Mouse (Mus musculus) midbrain, embryonic 11.5 days (tissue): Measurements from ENCODE around the gene Pomgnt2. TPM values are rescaled to one million over a fixed set of nuclear protein-coding genes. Genes with fewer than 3 reads are reported as not detected.
"Not testable (repeated sequence)": the region's sequence is repeated elsewhere in the genome, so short reads cannot be mapped to it uniquely, and the experiment has no call there.

ENCODE experiments used
- ATAC-seq: fragments of 200-750 bp; cut with Nextera tagmentation; 2 replicates; pipeline ENCODE4 v1.8.0; 2017; ENCODE audit warnings: moderate TSS enrichment, moderate library complexity; ENCODE audit not compliant: low FRiP score
- DNase-seq: peaks from one replicate; pipeline ENCODE4 v3.0.0; 2015; ENCODE audit warnings: low spot score; ENCODE audit errors: missing footprints
- H3K27ac ChIP-seq: fragments of 300-500 bp; sonication (generic); 2 replicates; pipeline ENCODE4 v1.5.1; 2014; ENCODE audit warnings: low read depth, low read length
- H3K27me3 ChIP-seq: fragments of 300-500 bp; sonication (generic); 2 replicates; pipeline ENCODE4 v1.6.1; 2014; ENCODE audit warnings: mild to moderate bottlenecking, low read length, moderate library complexity, mixed read lengths; ENCODE audit not compliant: control insufficient read depth, insufficient read depth
- H3K36me3 ChIP-seq: fragments of 300-500 bp; sonication (generic); 2 replicates; pipeline ENCODE4 v1.6.1; 2014; ENCODE audit warnings: mild to moderate bottlenecking, low read length, moderate library complexity, mixed read lengths; ENCODE audit not compliant: control insufficient read depth, insufficient read depth
- H3K4me1 ChIP-seq: fragments of 300-500 bp; sonication (generic); 2 replicates; pipeline ENCODE4 v1.6.1; 2014; ENCODE audit warnings: low read length; ENCODE audit not compliant: control insufficient read depth, insufficient read depth
- H3K4me2 ChIP-seq: fragments of 300-500 bp; sonication (generic); 2 replicates; pipeline ENCODE4 v1.6.1; 2014; ENCODE audit warnings: mild to moderate bottlenecking, moderate library complexity
- H3K4me3 ChIP-seq: fragments of 300-500 bp; sonication (generic); 2 replicates; pipeline ENCODE4 v1.5.1; 2014; ENCODE audit warnings: low read depth, low read length
- H3K9ac ChIP-seq: fragments of 300-500 bp; sonication (generic); 2 replicates; pipeline ENCODE4 v1.6.1; 2014; ENCODE audit warnings: low read length
- H3K9me3 ChIP-seq: fragments of 300-500 bp; sonication (generic); 2 replicates; pipeline ENCODE4 v1.6.1; 2016; ENCODE audit warnings: low read length; ENCODE audit not compliant: control insufficient read depth
- WGBS: fragments of 180-500 bp; shearing (Covaris S2); extraction: QIAGEN DNeasy Blood & Tissue Kit; methylation state at CpG from one replicate; pipeline ENCODE4 v1.1.7; 2014; 5-methylcytosine and 5-hydroxymethylcytosine counted together
- polyA plus RNA-seq: library from polyadenylated mRNA; unstranded; fragments of >200 nt; fragmentation: Nextera tagmentation; extraction: Ambion mirVana; gene quantifications from 2 replicates; pipeline ENCODE4 v1.2.1, GENCODE M21; 2014

The Pomgnt2 gene
- polyA plus RNA-seq, 1 experiment from 2014 or later = 9.7 TPM

DNA sequence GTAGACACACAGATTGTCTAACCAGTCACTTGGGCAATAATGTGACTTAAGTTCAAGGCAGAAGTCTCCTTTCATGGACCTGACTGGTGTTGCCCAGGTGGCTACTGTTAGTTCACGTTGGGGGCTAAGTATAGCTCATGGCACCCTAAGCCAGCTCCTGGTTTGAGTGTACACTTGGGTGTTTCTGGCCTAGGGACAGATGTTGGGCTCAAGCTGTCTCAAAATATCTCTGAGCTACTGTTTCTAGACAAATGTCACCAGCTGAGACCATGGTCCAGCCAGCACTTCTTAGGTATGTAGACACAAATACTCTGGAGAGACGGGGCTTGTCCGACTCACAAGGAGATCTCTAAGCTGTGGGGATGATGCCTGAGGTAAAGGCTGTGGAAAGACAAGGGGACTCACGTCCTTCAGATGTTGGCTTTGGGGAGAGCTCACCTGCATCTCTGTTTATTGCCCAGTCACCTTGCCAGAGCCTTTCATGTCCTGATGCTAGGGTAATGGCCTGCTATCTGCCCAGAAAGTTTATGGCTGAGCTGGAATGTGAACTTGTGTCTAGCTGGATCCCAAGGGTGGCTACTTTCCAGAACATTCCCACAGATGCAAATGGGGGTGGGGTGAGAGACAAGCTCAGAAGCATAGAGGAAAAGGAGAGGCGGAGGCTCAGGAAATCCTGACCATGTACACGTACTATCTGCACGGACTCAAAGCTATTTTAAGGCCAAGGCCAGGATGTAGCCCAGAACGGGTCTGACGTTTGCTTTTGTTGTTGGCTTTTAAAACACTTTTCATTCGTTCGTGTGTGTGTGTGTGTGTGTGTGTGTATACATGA lies 31.2 kb upstream of the Pomgnt2 start:
- Histone ChIP-seq H3K4me1 (peaks cover 3% of the 10 kb centered on the region; the same call in 1 of the 2 replicates), H3K36me3 (no peaks in the 10 kb centered on the region), H3K9ac (no peak overlapping the region), H3K9me3 (no peaks in the 10 kb centered on the region), H3K4me2 (no peak overlapping the region), H3K4me3 (no peak overlapping the region), H3K27ac (no peak overlapping the region), H3K27me3 (no peaks in the 10 kb centered on the region)
- DNase-seq (no peak), ATAC-seq (no peak)
- WGBS = 87% methylated on average over 11 of the region's 11 CpGs

DNA sequence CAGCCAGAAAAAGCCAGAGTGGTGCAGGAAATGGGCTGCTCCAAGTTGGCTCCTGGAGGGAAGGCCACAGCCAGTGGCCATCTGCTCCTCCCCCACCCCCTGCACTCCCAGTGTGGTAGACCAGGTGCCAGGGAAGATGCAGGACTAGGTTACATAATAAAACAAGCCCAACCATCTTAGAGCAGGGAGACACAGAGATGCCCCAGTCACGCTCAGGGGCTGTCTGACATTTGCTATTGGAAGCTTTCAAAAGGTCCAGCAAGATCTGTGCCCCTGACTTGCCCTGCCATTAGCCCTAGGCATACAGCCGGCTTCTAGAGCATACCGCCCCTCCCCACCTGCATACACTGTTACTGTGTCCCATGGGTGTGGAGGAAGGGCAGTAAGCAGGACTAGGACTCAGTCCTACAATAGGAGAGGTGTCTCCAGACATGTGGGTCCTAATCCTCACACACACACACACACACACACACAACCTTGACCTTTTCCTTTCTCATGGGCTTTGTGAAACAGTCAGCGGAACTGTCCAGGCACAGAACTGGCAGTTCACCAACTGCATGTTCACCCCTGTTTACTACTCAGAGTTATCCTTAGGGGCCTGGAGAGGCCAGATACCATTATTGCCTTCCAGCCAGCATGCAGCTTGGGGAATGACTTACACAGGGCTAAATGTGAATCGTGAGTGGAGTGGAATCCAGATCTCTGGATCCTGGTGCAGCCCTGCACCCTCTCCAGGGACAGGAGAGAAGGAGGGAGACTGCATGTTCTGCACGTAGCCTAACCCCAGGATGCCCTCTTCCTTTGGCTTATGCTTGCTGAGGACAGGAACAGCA lies 30.4 kb upstream of the Pomgnt2 start:
- Histone ChIP-seq H3K4me2 (no peak overlapping the region), H3K9me3 (no peaks in the 10 kb centered on the region), H3K27ac (no peak overlapping the region), H3K4me3 (no peak overlapping the region), H3K27me3 (no peaks in the 10 kb centered on the region), H3K36me3 (no peaks in the 10 kb centered on the region), H3K4me1 (peaks cover 3% of the 10 kb centered on the region; the same call in 1 of the 2 replicates), H3K9ac (no peak overlapping the region)
- no peak for DNase-seq
- ATAC-seq = 0 out of 2 replicates have a peak, but pooled peaks have one; percentile 35
- 73% methylated on average over 6 of the region's 6 CpGs for WGBS

DNA sequence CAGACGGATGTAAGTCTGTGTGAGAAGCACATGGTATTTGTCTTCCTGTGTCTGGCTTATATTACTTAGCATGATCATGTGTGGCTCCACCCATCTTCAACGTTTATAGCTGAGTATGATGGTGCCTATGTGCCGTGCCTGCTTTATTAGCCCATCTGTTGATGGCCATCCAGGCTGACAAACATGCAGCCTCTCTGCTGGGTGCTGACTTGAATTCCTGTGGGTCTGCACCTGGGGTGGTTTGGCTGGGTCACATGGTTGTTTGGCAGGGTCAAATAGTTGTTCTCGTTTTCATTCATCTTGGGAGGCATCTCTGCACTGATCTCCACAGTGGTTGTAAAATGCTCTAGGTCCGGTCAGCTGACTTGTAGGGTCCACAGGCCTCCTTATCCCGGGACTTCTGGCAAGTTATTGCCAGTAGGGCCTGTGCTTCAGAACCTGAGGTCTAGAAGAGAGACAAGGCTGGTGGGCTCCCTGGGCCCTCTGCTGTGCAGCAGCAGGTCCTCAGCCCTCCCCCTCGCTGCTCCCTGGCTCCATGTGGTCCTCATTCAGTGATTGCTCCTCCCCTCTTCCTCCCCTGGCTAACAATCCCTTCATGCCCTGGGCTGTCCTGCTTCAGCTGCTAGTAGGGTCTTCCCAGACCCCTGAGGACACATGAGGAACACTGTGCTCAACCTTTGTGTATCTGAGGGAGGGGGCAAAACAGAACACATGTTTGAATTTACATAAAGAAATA lies 29.1 kb upstream of the Pomgnt2 start:
- Histone ChIP-seq H3K27ac (no peak overlapping the region), H3K9ac (no peak overlapping the region), H3K4me2 (no peak overlapping the region), H3K4me3 (no peak overlapping the region), H3K36me3 (no peaks in the 10 kb centered on the region), H3K27me3 (no peaks in the 10 kb centered on the region), H3K4me1 (peaks cover 3% of the 10 kb centered on the region; the same call in 1 of the 2 replicates), H3K9me3 (no peaks in the 10 kb centered on the region)
- WGBS = 64% methylated on average over 7 of the region's 7 CpGs
- no peak for ATAC-seq
- DNase-seq = no peak

DNA sequence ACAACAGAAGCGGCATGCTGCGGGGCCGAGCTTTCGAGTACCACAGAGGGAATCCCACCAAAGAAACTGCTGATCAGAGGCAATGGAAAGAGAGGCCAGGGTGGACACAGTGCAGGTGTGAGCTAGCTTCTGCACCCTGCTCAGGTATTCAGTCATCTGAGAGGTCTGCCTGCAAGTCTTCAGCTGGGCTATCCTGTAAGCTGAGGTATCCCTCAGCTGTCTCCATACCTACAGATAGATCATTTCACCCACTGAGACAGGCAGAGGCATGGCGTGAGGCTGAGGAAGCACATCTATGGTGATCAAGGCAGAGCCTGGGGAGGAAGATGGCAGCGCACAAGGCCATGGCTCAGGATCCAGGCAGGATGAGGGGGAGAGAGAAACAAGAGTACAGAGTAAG lies 27.5 kb upstream of the Pomgnt2 start:
- peaks cover 1% of the 10 kb centered on the region; the same call in 1 of the 2 replicates for H3K4me1 ChIP-seq
- H3K4me3 ChIP-seq = no peak overlapping the region
- no peaks in the 10 kb centered on the region for H3K9me3 ChIP-seq
- 92% methylated on average over 6 of the region's 6 CpGs for WGBS
- no peaks in the 10 kb centered on the region for H3K36me3 ChIP-seq
- H3K27ac ChIP-seq = no peak overlapping the region
- DNase-seq = no peak
- ATAC-seq = no peak
- H3K4me2 ChIP-seq = no peak overlapping the region
- H3K27me3 ChIP-seq = no peaks in the 10 kb centered on the region
- H3K9ac ChIP-seq = no peak overlapping the region

DNA sequence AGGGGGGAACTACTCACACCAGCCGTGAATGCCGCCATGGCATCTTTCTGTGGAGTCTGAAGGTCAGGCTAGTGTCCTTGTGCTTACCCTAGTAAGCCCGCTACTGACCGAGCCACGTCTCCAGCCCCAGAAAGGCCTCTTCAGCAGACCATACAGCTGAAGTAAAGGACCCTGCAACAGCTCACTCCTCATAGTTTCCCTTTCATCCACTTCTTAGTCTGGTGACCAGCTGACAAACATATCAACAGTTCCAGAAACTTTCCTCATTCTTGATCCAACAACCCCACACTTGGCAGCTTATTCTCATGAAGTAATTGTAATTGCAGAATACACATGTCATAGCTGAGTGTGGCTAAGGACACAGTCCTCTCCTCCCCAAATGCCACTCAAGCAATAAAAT lies 27.0 kb upstream of the Pomgnt2 start:
- 69% methylated on average over 5 of the region's 5 CpGs for WGBS
- H3K9ac ChIP-seq = no peak overlapping the region
- H3K27ac ChIP-seq = no peak overlapping the region
- H3K9me3 ChIP-seq = no peaks in the 10 kb centered on the region
- H3K27me3 ChIP-seq = no peaks in the 10 kb centered on the region
- no peak overlapping the region for H3K4me2 ChIP-seq
- H3K36me3 ChIP-seq = no peaks in the 10 kb centered on the region
- no peak overlapping the region for H3K4me3 ChIP-seq
- ATAC-seq (no peak), DNase-seq (no peak)
- peaks cover 7% of the 10 kb centered on the region; the same call in 1 of the 2 replicates for H3K4me1 ChIP-seq

DNA sequence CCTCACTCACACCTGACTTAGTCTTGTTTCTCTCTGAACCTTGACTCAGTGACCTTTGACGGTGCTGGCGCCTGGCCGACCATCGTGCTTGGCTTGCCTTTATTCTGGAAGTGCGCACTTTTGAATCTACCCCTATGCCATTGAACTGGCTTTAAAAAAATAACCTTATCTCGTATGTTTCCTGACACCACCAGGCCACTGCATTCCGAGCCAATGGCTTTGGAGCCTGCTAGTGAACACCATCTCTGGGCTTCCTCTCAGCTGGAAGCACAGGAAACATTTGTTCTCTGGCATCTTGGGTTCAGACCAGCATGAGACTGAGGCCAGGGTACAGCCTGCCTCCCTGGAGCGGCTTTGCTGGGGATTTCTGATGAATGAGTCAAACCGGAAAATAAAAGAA lies 25.9 kb upstream of the Pomgnt2 start:
- Histone ChIP-seq H3K9ac (no peak overlapping the region), H3K4me2 (no peak overlapping the region), H3K9me3 (no peaks in the 10 kb centered on the region), H3K4me3 (no peak overlapping the region), H3K4me1 (peaks cover 8% of the 10 kb centered on the region; the same call in 1 of the 2 replicates), H3K36me3 (no peaks in the 10 kb centered on the region), H3K27ac (no peak overlapping the region), H3K27me3 (no peaks in the 10 kb centered on the region)
- 67% methylated on average over 9 of the region's 9 CpGs for WGBS
- ATAC-seq = no peak
- DNase-seq = no peak

DNA sequence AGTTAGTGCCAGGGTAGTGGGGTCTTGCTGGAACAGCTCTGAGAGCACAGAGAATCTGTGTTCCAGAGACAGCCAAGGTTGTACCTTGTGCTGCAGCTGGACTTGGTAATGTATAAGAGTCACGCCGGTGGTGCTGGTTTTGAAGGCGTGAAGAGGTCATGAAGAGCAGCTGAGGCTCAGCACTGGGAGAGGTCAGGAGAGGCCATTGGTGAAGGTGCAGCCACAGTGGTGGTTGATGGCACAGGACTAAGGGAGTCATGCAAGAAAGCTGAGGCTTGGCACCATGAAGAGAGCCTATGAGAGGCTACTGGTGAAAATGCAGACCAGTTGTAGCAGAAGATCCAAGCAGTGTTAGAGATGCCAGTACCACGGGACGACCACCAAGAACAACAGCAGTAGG lies 24.7 kb upstream of the Pomgnt2 start:
- peak; percentile 31 for DNase-seq
- Histone ChIP-seq H3K9me3 (no peaks in the 10 kb centered on the region), H3K9ac (no peak overlapping the region), H3K4me1 (peaks cover 8% of the 10 kb centered on the region; the same call in 1 of the 2 replicates), H3K27me3 (no peaks in the 10 kb centered on the region), H3K27ac (no peak overlapping the region), H3K4me3 (no peak overlapping the region), H3K36me3 (no peaks in the 10 kb centered on the region), H3K4me2 (no peak overlapping the region)
- ATAC-seq = no peak
- 87% methylated on average over 5 of the region's 5 CpGs for WGBS

DNA sequence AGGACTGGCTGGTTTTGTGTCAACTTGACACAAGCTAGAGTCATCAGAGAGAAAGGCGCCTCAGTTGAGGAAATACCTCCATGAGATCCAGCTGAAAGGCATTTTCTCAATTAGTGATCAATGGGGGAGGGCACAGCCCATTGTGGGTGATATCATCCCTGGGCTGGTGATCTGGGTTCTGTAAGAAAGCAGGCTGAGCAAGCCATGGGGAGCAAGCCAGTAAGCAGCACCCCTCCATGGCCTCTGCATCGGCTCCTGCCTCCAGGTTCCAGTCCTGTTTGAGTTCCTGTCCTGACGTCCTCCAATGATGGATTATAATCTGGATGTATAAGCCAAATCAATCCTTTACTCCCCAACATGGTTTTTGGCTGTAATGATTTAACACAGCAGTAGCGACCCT lies 24.3 kb upstream of the Pomgnt2 start:
- not testable (repeated sequence) for H3K4me1 ChIP-seq, H3K9ac ChIP-seq, H3K36me3 ChIP-seq, H3K4me2 ChIP-seq, H3K27me3 ChIP-seq, H3K9me3 ChIP-seq, ATAC-seq, H3K4me3 ChIP-seq, H3K27ac ChIP-seq
- WGBS = 90% methylated on average over 4 of the region's 4 CpGs
- peak; percentile 21 for DNase-seq
